Mouse (Mus musculus) ES-E14 (cell line): ENCODE measurements around the gene Hscb.

Experiments
- CHD2 ChIP-seq: IDR thresholded peaks from 2 replicates; pipeline ENCODE4 v1.6.1; 2014; ENCODE audit warnings: mild to moderate bottlenecking, low read depth, low read length, inconsistent platforms
- HCFC1 ChIP-seq: IDR thresholded peaks from 2 replicates; pipeline ENCODE4 v1.6.1; 2012; ENCODE audit warnings: low read length, inconsistent platforms, borderline replicate concordance; ENCODE audit not compliant: insufficient read depth
- MAFK ChIP-seq: IDR thresholded peaks from 2 replicates; pipeline ENCODE4 v1.6.1; 2014; ENCODE audit warnings: mild to moderate bottlenecking, low read depth, low read length, inconsistent platforms; ENCODE audit not compliant: insufficient read depth
- ZC3H11A ChIP-seq: IDR thresholded peaks from 2 replicates; pipeline ENCODE4 v1.6.1; 2012; ENCODE audit warnings: low read depth, mild to moderate bottlenecking, inconsistent platforms, low read length, borderline replicate concordance
- ZNF384 ChIP-seq: IDR thresholded peaks from 2 replicates; pipeline ENCODE4 v1.6.1; 2012; ENCODE audit warnings: low read depth, low read length, inconsistent platforms

- TF ChIP-seq MAFK, result no peak
- TF ChIP-seq ZNF384, result no peak
- no peak for TF ChIP-seq CHD2
- no peak for TF ChIP-seq ZC3H11A
- TF ChIP-seq HCFC1, result no peak
Measured at GRCm38 (mm10) chr5:110839038-110839677, 419 bp downstream of the Hscb start.
